Mouse (Mus musculus): ENCODE data around the gene Scgb1b12. TPM values are rescaled to one million over a fixed set of nuclear protein-coding genes. Genes with fewer than 3 reads are reported as not detected.
"Not testable (repeated sequence)": the region's sequence is repeated elsewhere in the genome, so short reads cannot be mapped to it uniquely, and the experiment has no call there.

The Scgb1b12 gene
- not detected for total RNA-seq (2022)

DNA sequence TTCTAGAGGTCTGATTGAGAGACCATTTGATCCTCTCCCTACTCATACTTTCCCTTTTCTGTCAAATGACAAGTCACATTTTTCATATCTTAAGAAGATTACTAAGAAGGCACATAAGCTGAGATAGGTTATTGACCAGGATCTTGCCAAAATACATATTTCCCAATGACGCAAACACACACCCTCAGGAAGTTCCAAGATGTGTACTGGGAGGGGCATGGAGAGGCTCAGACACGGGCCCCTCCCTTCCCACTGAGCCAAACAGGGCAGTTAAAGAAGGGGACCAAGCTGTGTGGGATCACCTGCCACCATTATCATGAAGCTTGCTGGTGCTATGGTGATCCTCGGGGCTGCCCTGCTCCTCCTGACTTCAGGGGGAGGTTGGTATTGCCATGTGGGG lies at the start of gene Scgb1b12:
Scgb1b12 (plus strand) TSS at position 301 of the 400 bp plus-strand sequence.
- not testable (repeated sequence) for DNase-seq (ENCODE audit: low spot score)

DNA sequence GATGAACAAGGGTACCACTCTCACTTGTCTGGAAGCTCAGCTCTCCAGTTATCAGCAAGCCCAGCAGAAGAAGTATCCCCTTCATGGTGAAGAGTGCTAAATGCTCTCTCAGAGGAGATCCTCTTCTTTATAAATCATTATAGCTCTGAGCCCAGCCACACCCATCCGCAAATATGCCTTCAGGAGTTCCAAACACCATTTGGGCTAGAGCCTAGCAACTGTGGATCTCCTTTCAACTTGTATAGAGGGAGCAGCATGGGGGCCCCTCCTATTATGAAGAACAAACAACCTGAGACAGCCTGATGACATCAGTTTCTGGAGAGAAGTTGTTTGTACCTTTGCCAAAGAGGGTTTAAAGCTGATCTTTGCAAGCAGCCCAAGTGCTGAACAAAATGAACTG lies 6.8 kb upstream of the Scgb1b12 start, which contains the start of gene Scgb2b12:
Scgb2b12 (minus strand) TSS at position 101 of the 400 bp plus-strand sequence.
- not testable (repeated sequence) for DNase-seq (ENCODE audit: low spot score)

Other genes with a start within 250 kb of the Scgb1b12 start
- gene Scgb1b10, start 233.3 kb upstream of the Scgb1b12 start, total RNA-seq (2022) = not detected
- not detected for gene Scgb2b11, start 123.0 kb upstream of the Scgb1b12 start, total RNA-seq (2022)
- not detected for gene Scgb1b11, start 111.3 kb upstream of the Scgb1b12 start, total RNA-seq (2022)
- gene Scgb2b12, start 6.9 kb upstream of the Scgb1b12 start, total RNA-seq (2022) = not detected
- not detected for gene Scgb1b29, start 107.4 kb downstream of the Scgb1b12 start, total RNA-seq (2022)